Mouse (Mus musculus): ENCODE results near the gene Dgkk. TPM values are rescaled to one million over a fixed set of nuclear protein-coding genes. Genes with fewer than 3 reads are reported as not detected.
"Not testable (repeated sequence)": the region's sequence is repeated elsewhere in the genome, so short reads cannot be mapped to it uniquely, and the experiment has no call there.

Dgkk gene
- total RNA-seq (2021): under 1 TPM; 0.23 to 0.57 TPM
- long read RNA-seq: 0 reads

DNA sequence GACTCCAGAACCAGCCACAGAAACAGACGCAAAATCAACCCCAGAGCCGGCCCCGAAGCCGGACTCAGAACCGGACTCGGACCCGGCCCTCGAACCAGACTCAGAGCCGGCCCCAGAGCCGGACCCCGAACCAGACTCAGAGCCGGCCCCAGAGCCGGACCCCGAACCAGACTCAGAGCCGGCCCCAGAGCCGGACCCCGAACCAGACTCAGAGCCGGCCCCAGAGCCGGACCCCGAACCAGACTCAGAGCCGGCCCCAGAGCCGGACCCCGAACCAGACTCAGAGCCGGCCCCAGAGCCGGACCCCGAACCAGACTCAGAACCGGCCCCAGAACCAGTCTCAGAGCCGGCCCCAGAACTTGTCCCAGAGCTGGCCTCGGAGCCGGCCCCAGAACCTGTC, at the start of gene Dgkk:
TSS of gene Dgkk (plus strand) at position 301 of the 400 bp plus-strand sequence.
- DNase-seq (ENCODE audit: low spot score in 2 of 2): not testable (repeated sequence)

DNA sequence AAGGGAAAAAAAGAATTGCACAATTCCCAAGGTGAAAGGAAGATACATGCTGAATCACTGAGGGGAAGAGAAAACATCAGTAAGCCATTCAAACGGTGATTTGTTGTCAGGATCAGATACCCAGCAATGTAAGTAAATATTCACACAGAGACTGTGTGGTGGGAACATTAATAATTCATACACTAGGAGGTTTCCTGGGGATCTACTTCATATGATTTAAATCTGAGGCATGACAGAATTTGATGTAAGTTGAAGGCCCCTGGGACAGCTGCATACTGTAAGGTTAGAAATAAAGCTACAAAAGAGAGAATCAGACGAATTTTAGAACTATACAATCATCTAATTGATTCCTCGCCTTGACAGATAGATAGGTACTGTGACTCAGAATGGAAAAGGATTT, 45.1 kb upstream of the Dgkk start:
- no peak for DNase-seq (ENCODE audit: low spot score in 2 of 2)

DNA sequence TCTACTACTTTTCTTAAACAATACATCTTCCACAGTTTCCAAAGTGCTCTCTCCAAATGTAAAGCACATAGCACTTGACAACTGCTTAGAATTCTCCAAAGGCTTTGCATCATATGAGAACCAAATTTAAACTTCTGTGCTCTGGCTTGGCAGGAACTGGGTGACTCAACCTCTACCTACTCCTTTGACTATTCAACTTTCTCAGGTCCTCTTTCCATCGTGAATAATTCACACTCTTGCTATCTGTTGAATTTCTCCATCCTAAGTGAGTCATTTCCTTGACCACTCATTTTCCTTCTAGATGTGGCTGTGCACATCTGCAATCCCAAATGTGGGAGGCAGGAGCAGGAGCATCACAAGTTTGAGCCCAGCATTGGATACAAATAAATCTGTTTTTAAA, 28.4 kb upstream of the Dgkk start:
- DNase-seq (ENCODE audit: low spot score in 2 of 2): no peak

DNA sequence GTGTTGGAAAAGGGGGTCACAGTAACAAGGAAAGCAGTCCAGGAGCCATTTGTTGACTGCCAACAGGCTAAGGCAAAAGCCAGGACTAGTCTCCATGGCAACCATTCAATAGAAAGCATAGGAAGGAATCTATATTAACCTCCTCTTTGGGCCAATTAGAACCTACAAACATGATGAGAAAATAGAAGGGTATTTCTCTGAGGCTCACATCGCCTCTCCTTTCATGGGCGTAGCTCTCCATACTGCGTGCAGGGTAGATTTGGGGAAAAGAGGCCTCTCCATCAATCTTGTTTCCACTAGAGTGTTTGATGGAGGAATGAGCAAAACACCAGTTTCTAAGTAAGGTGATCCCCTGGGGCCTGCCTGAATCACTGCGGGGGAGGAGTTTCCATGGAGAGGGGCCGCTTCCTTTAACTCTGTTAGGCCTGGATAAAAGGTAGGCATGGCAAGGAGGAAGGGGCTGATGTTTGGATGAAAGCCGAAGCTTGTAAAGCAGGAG, 27.5 kb upstream of the Dgkk start:
- DNase-seq (ENCODE audit: low spot score in 2 of 2): no peak

DNA sequence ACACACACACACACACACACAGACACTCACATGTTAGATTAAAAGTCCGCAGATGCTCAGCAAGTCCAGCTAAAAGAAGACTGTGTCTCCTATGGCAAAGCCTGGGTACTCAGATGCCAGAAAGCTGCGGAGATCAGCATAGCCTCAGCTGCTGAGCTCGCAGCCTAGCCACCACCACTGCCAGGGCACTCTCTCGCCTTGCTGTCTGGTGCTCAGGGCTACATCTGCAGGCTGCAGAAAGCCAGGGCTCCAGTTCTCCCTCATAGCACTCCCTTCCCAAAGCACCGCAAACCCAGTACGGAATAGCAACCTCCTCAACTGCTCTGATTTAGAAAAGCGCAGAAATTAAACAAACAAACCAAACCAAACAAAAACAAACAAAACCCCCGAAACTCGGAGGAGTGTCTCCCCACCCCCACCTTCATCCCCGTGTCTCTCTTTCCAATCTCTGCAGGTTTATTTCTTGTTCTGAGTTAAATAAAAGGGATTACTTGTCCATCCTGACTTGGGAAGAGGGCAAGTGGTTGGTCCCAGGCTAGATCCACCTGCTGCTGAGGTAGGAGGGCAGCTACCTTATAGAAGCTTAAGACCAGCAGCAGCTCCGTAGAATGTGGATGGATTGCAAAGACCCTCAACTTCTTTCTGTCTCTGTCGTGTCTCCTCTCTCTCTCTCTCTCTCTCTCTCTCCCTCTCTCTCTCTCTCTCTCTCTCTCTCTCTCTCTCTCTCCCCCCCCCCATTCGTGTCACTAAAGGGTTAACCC, 1.4 kb upstream of the Dgkk start:
- no peak for DNase-seq (ENCODE audit: low spot score in 2 of 2)

DNA sequence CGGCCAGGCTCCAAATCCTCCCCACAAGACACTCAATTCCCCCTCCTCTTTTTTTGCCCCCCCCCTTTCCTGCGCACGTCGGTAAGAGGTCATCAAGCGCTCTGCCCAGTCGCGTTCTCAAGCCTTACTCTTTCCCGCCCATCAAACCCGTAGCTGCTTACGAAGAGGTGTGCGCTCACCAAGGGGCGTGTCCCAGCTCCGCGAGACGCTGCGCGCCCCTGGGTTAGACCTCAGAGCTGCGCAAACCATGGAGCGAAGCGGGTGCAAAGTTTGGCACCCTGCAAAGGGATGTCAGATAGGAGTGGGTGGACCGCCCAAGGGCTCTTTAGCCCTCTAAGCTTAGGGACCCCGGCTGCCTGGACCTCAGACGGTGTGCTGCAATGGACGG, 862 bp upstream of the Dgkk start:
- no peak for DNase-seq (ENCODE audit: low spot score in 2 of 2)

DNA sequence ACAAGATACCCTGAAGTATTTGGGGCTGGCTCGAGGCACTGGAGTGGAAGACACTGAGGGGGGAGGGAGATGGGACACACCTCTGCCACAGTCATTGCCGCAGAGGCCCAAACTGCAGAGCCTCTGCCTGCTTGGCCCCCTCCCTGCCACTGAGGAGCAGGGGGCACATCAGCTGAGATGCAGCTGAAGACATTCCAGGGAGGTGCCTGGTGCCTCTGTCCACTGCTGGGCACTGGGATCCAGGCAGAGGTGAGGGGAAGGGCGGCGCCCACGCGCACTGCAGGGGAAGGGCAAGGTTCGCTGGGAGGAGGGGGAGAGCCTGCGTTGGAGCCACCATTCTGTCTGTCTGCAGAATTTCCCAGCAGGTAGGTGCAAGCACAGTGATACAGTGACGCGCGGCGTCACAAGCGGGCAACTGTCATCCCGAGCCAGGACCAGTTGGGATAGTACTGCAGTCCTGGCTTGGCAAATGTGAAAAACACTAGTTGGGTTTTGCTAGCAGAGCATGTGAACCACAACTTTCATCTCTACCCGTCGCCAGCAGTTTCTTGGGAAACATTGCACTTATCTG, 948 bp downstream of the Dgkk start:
- no peak for DNase-seq (ENCODE audit: low spot score in 2 of 2)

DNA sequence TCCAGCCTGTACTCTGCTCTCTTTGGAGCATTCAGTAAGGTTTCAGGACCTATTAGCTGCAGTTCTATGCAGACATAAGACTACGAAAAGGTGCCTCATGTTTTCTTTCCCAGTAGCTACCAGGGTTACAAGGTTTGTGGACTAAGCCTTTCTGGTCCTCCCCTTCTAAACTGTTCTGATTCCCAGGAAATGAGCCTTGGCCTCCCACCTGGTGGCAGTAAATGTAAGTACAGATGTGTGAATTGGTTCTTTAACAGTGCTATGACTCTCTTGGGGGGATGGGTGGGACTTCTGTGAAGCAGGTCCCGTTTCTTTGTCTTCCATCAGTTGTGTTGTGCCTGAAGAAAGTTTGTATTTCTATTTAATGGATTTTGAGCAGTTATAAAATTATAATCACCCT, 53.4 kb downstream of the Dgkk start:
- DNase-seq (ENCODE audit: low spot score in 2 of 2): no peak

DNA sequence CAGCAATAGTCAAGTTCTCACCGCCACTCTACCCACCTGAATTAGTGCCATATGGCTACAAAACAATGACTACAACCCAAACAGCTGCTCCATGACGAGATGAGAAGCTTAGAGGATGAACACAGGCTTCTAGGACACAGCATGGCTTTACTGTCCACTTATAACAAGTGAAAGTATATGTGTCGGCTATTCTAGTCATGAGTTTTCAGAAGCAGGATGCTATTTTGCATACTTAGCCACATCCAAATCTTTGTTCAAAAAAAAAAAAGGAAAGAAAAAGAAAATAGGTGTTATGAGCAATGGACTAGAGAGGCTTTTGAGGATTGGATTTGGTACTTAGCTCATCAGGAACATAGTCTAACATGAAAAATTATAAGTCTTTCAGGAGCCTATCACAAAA, 74.4 kb downstream of the Dgkk start:
- no peak for DNase-seq (ENCODE audit: low spot score in 2 of 2)

DNA sequence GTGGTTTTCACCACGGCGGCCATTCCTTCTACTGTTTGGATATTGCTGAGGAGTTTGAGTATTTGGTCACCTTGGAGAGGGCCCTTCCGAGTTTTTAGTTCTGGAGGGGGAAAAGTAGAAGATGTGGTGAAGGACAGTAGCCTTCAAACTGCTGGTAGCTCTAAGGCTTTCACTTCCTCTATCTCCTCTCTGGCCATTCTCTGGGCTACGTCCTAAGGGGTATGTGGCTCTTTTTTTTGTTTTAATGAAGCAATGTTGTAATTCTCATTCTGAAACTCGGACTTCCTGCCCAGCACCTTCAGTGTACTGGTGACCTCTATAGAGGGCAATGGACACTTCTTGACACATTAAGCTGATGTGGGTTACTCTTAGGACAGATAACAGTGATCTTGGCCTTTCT, 75.0 kb downstream of the Dgkk start:
- no peak for DNase-seq (ENCODE audit: low spot score in 2 of 2)

DNA sequence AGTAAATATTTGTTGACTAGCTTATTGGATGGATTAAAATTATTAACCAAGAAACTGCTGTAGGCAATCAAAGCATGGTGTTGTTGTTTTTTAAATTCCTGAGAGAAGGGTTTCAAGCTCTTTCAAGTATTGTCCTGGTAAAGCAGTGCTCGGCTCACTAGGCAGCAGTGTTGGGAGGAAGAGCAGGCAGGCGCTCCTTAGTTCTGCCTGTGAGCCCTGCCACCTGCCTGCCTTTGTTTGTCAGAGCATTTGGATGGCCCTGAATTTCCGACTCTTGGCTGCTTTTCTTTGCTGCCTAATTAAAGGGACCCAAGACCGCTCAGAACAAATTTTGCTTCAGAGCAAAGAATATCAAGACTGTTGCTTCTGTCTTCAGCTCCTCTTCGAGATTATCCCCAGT, 114.8 kb downstream of the Dgkk start:
- no peak for DNase-seq (ENCODE audit: low spot score in 2 of 2)

DNA sequence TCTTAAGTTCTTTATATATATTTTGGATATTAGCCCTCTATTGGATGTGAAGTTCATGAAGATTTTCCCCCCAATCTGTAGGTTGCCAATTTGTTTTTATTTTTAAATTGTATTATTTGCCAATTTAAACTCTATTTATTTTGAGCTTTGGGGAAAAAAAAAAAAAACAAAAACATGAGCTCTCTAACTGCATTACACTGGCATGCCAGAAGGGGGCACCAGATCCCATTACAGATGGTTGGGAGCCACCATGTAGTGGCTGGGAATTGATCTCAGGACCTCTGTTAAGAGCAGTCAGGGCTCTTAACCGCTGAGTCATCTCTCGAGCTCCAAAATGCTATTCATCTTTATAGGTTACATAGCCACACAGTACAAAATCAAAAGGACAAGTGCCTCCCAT, 131.9 kb downstream of the Dgkk start:
- no peak for DNase-seq (ENCODE audit: low spot score in 2 of 2)

DNA sequence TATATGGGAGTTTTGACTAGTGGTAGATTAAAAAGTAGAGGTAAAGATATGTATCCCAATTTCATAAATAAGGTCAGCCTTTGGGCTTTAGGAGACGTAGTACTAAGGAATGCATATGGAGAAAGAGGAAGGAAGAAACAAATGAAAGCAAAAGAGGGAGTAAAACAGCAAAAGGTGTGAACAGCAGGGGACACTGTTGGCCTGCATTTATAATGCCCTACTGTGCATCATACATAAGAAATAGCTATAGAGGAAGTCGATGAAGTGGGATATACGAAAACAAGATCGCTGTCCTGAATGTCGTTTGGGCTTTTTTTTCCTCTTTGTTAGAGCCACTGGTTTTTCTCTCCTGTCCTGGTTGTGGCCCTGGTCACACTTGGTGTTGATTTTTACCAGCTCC, 143.1 kb downstream of the Dgkk start:
- peak in 1 of 2 experiments; percentile 1 for DNase-seq (ENCODE audit: low spot score in 2 of 2)

DNA sequence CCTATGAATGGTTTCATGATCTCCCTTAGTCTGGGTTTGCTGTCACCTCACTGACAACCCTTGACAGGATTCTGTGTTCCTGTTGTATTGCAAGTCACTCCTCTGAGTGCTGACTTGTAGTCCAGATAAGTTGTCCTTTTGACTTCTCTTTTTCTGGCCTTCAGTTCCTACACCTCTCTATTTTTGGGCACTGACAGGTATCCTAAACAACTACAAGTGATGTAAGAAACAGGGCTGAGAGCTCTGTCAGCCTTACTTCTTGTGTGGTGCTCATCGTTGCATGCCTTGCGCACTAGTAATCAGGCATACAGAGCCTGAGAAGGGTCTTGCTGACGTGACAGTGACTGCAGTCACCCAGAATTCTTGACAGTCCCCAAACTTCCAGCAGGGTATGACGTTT, 147.1 kb downstream of the Dgkk start:
- no peak for DNase-seq (ENCODE audit: low spot score in 2 of 2)

DNA sequence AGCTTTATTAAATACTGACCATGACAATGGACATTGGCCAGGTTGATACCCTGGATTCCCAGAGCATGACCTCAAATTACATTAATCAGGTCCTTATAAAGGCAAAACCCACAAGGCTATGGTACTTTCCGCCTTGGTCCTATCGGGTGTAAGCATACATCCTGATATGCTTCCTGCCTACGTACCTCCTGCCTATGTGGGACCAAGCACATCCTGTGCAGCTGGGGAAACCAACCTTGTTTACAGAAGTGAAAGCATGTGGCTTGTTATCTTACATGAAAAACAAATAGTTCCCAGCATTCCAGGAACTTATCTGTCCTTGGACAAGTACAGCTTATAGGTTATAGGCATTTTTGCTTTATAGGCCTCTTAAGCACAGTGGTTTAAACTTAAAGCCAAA, 189.5 kb downstream of the Dgkk start:
- DNase-seq (ENCODE audit: low spot score in 2 of 2): no peak

DNA sequence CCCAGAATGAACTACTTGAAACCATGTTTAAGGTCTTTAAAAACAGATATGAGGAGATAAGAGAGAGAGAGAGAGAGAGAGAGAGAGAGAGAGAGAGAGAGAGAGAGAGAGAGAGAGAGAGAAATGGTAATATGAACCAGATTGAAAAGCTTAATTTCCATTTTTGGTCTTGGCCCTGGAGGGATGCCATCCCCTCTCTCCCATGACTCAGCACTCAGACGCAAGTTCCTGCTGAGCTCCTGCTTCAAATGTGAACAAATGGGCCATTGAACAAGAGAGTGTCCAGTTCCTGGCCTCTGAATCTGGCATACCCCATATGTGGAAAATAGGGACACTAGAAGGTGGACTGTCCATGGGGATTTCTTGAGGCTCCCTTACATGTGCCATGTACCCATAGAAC, 192.8 kb downstream of the Dgkk start:
- no peak for DNase-seq (ENCODE audit: low spot score in 2 of 2)

DNA sequence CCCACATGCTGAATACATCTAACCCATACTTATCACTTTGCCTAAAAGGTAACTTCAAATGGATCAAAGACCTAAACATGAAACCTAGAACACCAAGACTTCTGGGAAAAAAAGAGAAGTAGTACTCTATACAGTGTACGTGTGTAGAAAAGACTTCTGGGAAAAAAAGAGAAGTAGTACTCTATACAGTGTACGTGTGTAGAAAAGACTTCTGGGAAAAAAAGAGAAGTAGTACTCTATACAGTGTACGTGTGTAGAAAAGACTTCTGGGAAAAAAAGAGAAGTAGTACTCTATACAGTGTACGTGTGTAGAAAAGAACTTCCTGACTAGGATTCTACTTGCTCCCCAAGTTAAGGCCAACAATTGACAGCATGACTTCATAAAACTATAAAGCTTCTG, 204.8 kb downstream of the Dgkk start:
- DNase-seq (ENCODE audit: low spot score in 2 of 2): not testable (repeated sequence)
